Mouse (Mus musculus) CD4-positive, CD25-positive, alpha-beta regulatory T cell, adult 2 months (primary cell): Measurements from ENCODE around the gene Cbfa2t2.

Experiments
- DNase-seq: peaks from one replicate; pipeline ENCODE4 v3.0.0-alpha.2; 2012; ENCODE audit warnings: low read depth, low spot score

Gene Cbfa2t2

GRCm38 (mm10) chr2:154436458-154437190 is at the start of gene Cbfa2t2:
Cbfa2t2 (plus strand) TSS chr2:154436481.
- DNase-seq: no peak

DNA sequence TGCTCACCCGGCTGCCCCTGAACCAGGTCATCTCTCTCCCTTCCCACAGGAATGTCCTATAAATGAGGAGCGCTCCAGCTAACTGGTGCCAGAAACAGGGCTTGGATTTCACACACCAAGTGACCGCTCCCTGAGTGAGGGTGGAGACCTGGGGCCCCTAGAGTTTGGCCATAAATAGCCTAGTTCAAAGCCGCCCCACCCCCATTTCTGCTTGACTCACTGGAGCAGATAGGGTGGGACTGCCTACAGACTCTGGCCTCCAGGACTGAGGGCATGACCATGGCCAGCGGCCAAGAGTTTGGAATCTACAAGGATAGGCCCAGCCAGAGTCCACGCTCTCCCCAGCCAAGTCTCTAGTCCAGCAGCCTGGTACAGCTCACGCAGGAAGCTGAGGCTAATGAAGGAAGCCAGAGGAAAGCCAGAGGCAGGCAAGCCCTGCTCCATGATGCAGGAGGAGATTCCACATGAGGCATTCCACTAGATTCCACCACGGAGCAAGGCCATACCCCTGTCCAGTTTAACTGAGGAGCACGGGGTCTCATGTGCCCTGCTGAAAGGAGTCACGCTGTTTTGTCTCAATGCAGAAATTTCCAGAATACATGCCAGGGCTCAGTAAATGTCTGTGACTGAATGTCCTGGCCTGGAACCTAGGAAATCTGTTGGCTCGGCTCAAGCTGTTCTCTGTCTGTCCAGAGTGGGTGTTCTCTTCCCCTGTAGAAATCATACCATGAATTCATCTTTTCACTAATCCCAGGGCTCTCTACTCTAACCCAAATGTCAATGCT is 45.9 kb upstream of the Cbfa2t2 start:
- no peak for DNase-seq

DNA sequence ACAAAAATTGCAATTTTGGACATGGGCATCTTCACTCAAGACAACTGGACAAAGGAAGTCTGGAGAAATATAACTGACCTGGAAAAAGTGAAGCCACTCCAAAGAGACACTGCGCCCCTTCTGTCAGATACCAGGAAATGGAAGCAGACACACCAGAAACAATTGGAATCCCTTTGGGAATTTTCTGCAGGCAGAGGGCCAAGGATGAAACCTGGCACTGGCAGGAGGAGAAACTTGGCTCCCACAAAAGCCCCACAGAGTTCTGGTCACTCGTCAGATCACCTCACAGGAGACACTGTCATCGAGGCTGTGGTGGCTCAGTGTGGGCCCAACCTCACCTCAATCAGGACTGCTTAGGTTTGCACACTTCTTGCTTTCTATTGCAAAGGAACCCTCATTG is 41.7 kb upstream of the Cbfa2t2 start:
- no peak for DNase-seq

DNA sequence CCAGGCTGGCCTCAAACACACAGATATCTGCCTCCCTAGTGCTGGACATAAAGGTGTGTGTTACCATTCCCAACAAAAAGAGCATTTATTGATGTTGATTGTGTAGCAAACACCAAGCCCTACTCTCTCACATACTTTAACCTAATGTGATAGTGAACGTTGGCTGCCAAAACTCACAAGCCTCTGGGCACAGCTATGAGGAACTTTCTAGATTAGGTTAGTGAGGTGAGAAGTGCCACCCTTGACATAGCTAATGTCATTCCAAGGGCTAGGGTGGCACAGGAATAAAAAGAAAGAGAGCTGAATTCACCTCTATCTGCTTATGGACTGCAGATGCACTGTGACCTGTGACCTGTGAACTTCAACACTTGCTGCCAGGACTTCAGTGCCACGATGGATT is 39.8 kb upstream of the Cbfa2t2 start:
- DNase-seq: no peak

DNA sequence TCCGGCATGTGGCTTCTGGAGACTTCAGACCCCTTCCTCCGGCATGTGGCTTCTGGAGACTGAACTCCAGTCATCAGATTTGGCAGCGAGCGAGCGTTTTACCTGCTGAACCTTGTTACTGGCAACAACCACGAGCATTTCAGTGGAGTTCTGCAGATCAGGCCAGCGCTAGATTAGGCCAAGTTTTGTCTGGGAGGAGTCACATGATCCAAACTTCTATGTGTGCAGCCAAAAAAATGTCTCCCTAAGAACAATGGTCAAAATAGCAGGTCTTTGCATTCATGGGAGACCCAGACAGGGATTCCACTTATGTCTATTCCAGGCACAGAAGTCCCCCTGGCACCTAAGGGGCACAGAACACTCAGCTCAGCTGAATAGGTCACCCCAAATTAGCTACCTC is 38.0 kb upstream of the Cbfa2t2 start:
- DNase-seq: no peak

DNA sequence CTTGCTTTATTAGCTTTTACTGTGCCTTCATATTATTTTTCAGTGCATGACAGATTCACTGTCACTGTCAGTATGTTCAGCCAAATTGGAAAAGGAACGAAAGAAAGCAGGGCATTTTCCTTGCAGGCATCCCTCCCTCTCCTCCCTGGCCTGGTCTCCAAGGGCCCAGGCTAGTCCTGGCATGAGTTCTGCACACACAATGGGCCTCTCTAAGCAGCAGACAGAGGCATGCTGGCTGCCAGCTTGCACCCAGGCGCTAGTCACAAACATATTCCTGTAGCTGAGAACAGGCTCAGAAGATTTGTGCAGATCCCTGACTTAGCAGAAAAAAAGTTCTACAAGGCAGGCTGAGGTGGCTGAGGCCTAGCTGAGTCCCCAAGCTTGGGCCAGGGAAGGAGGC is 37.0 kb upstream of the Cbfa2t2 start:
- DNase-seq: no peak

DNA sequence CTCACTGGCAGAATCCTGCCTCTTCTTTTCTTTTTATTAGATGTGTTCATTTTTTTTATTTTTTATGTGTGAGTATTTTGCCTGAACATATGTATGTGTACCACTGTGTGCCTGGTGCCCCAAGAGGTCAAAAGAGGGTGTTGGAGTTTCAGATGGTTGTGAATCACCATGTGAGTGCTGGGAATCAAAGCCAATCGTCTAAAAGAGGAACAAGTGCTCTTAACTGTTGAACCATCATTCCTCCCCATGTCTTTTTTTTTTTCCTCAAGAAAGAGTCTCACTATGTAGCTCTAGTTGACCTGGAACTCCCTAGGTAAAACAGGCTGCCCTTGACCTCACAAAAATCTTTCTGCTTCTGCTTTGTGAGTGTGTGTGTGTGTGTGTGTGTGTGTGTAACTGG is 34.3 kb upstream of the Cbfa2t2 start:
- no peak for DNase-seq

- no peak for DNase-seq
These were observed 33.5 kb upstream of the Cbfa2t2 start for GRCm38 (mm10) chr2:154402811-154403210.

- no peak for DNase-seq
These were observed 30.8 kb upstream of the Cbfa2t2 start for GRCm38 (mm10) chr2:154405447-154405994.

- no peak for DNase-seq
These were observed 29.1 kb upstream of the Cbfa2t2 start for GRCm38 (mm10) chr2:154407063-154407642.

DNA sequence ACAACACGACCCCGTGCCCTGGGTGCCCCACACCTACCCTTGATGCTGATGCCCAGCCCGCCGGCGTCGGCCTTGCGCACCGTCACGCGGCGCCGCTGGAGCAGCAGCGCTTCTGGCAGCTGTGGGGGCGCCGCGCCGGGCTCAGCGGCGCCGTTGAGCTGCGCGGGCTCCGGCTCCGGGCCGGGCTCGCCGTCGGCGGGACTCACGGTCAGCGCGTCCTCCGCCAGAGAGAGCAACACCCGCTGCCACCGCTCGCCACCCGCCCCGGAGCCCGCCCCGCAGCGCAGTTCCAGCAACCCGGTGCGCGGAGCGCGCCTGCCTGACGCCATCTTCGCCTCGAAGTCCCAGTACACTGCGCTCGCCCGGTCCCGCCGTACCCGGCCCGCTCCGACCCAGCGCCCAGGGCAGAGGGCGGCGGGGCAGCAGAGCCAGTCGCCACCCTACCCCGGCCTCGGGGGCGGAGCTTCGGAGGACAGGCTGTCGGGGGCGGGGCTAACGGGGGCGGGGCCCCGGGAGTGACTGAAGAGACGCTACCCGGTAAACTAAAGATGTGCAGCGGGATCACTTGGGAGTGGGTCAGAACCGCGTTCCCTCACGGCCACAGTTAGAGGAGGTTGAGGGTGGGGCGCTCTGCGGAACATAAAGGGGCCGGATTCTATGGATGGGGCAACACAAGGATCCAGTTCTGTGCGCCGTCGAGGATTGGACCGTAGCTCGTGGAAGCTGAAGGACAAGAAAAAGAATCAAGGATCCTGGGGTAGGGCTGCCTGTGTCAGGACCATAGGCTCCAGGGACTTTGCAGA is 28.4 kb upstream of the Cbfa2t2 start, which contains the start of gene Snta1:
TSS of gene Snta1 (minus strand) at position 457 of the 803 bp plus-strand sequence.
- DNase-seq: peak; percentile 81

DNA sequence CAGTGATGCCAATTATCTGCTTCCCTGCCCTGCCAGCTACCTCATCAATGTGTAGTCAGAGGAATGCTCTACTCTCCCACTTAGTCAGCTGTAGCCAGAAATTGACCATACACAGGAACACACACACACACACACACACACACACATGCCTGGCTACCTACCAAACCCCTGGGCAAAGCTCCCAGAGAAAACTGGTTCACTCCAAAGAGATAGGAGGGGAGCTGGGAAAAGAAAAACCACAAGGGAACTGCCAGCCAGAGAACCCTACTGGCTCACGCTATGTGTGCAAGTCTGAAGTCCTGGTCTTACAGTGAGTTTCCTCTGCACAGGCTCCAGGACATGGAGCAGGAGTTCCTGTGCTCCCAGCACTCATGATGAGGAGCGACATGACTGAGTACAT is 25.9 kb upstream of the Cbfa2t2 start:
- DNase-seq: no peak

GRCm38 (mm10) chr2:154412018-154412666 is 24.1 kb upstream of the Cbfa2t2 start:
- peak; percentile 70 for DNase-seq

- DNase-seq: peak; percentile 72
These were observed 19.2 kb upstream of the Cbfa2t2 start for GRCm38 (mm10) chr2:154417107-154417506.

DNA sequence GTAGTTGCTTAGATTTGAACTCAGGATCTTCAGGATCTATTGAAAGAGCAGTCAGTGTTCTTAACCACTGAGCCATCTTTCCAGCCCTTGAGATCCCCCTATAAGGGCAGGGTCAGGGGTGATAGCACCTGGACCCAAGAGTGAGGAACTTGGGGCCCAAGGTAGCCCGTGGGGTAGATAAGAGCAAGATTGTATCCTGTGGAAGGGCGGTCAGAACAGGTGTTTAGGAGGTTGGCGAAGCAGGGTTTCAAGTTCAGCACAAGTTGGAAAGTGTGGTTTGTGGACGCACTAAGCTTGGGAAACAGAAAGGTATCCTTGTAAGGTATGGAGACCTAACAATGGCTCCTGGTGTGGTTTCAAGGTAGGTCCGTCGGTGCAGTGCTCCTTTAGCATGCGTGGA is 18.3 kb upstream of the Cbfa2t2 start:
- DNase-seq: no peak

GRCm38 (mm10) chr2:154419631-154420515 is 16.4 kb upstream of the Cbfa2t2 start:
- DNase-seq: no peak

DNA sequence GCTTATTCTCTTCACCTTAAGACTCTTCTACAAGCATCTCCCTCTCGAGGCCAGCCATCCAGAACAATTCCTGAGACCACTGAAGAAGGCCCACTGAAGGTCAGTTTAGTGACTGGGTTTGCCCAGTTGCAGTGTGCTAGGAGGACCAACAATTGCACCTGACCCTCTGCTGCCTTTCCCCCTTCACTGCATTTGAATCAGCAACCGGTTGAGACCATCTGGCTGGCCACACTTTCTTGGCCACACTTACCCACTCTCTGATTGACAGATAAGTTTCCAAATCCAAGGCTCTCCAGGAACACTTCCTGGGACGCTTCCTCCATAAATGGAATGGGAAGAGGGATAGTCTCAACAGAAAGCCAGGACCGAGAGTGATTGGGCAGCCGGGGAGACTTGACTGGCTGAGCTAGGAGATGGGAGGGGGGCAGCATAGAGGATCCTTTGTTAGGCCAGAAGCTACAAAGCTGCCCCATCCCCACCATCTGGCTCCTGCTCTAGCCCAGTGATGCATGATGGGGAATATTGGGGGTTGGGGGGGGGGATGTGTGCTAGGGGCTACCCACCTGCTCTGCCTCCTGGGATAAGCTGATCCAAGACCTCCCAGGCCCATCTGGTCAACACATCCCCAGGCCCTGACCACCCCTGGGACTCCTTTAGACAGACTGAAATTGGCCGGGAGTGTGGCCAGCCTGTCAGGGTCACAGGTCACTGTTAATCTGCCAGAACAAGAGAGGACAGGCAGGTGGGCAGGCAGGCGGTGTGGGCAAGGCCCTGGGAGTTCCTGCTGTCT is 15.1 kb upstream of the Cbfa2t2 start:
- DNase-seq: no peak

GRCm38 (mm10) chr2:154422181-154422580 is 14.1 kb upstream of the Cbfa2t2 start:
- no peak for DNase-seq

- DNase-seq: no peak
These were observed 12.7 kb upstream of the Cbfa2t2 start for GRCm38 (mm10) chr2:154423548-154423947.
